Mouse (Mus musculus) midbrain, embryonic 16.5 days (tissue): ENCODE measurements around the gene Oasl2. TPM values are rescaled to one million over a fixed set of nuclear protein-coding genes. Genes with fewer than 3 reads are reported as not detected.

Experiments
- ATAC-seq: fragments of 200-750 bp; cut with Nextera tagmentation; 2 replicates; pipeline ENCODE4 v1.8.0; 2017; ENCODE audit warnings: moderate TSS enrichment
- H3K27ac ChIP-seq: fragments of 300-500 bp; sonication (generic); 2 replicates; pipeline ENCODE4 v1.5.1; 2014; ENCODE audit warnings: mild to moderate bottlenecking, low read length, mixed read lengths
- H3K27me3 ChIP-seq: fragments of 300-500 bp; sonication (generic); 2 replicates; pipeline ENCODE4 v1.6.1; 2014; ENCODE audit warnings: low read depth, low read length, mixed read lengths; ENCODE audit not compliant: control insufficient read depth, insufficient read depth
- H3K36me3 ChIP-seq: fragments of 300-500 bp; sonication (generic); 2 replicates; pipeline ENCODE4 v1.6.1; 2014; ENCODE audit warnings: mild to moderate bottlenecking, low read length, moderate library complexity, mixed read lengths; ENCODE audit not compliant: control insufficient read depth, insufficient read depth
- H3K4me1 ChIP-seq: fragments of 300-500 bp; sonication (generic); 2 replicates; pipeline ENCODE4 v1.6.1; 2014; ENCODE audit warnings: mild to moderate bottlenecking, low read length, mixed read lengths; ENCODE audit not compliant: control insufficient read depth, insufficient read depth
- H3K4me2 ChIP-seq: fragments of 300-500 bp; sonication (generic); 2 replicates; pipeline ENCODE4 v1.6.1; 2014; ENCODE audit warnings: mild to moderate bottlenecking, low read length, mixed read lengths
- H3K4me3 ChIP-seq: fragments of 300-500 bp; sonication (generic); 2 replicates; pipeline ENCODE4 v1.5.1; 2014; ENCODE audit warnings: low read depth, mild to moderate bottlenecking, low read length, moderate library complexity, mixed read lengths
- H3K9ac ChIP-seq: fragments of 300-500 bp; sonication (generic); 2 replicates; pipeline ENCODE4 v1.6.1; 2014; ENCODE audit warnings: low read depth, low read length, mixed read lengths
- H3K9me3 ChIP-seq: fragments of 300-500 bp; sonication (generic); replicated peaks from 2 replicates; pipeline ENCODE4 v1.6.1; 2014; ENCODE audit warnings: mild to moderate bottlenecking, low read length, mixed read lengths; ENCODE audit not compliant: control insufficient read depth, poor library complexity, severe bottlenecking
- WGBS: fragments of 180-500 bp; shearing (Covaris S2); extraction: QIAGEN DNeasy Blood & Tissue Kit; methylation state at CpG from one replicate; pipeline ENCODE4 v1.1.7; 2014; 5-methylcytosine and 5-hydroxymethylcytosine counted together
- polyA plus RNA-seq: library from polyadenylated mRNA; unstranded; fragments of >200 nt; fragmentation: Nextera tagmentation; extraction: Ambion mirVana; gene quantifications from 2 replicates; pipeline ENCODE4 v1.2.1, GENCODE M21; 2015

Gene Oasl2
- polyA plus RNA-seq, 1 experiment from 2014 or later = 3.1 TPM

DNA sequence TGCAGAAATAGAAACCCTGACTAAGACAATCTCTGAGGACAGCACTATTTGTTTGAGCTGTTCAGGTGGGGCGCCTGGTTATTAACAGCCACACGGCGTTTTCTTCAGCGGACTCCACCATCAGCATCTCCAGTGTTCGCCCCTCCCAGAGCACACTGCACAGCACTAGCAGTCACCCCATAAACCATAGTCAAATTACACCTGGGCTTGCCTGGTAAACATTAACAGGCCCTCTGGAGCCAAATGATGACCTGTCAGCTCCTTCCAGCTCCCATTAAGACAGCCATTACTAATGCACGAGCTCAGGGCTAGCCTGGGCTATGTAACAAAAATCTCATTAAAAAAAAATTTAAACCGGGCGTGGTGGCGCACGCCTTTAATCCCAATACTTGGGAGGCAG lies 48.3 kb downstream of the Oasl2 start:
- no peak overlapping the region for H3K9ac ChIP-seq
- no peak overlapping the region for H3K27ac ChIP-seq
- H3K9me3 ChIP-seq = no peaks in the 10 kb centered on the region
- 96% methylated on average over 10 of the region's 10 CpGs for WGBS
- ATAC-seq = no peak
- peaks cover 11% of the 10 kb centered on the region for H3K4me1 ChIP-seq
- H3K4me3 ChIP-seq = no peak overlapping the region
- no peaks in the 10 kb centered on the region for H3K27me3 ChIP-seq
- H3K36me3 ChIP-seq = peaks cover 28% of the 10 kb centered on the region
- H3K4me2 ChIP-seq = no peak overlapping the region

- Histone ChIP-seq H3K36me3 (peaks cover 28% of the 10 kb centered on the region), H3K9ac (no peak overlapping the region), H3K9me3 (no peaks in the 10 kb centered on the region), H3K27ac (no peak overlapping the region), H3K4me1 (no peaks in the 10 kb centered on the region; the same call in 1 of the 2 replicates), H3K27me3 (no peaks in the 10 kb centered on the region), H3K4me2 (no peak overlapping the region), H3K4me3 (no peak overlapping the region)
- ATAC-seq = no peak
- WGBS = 68% methylated on average over 6 of the region's 6 CpGs
These were observed 52.2 kb downstream of the Oasl2 start for GRCm38 (mm10) chr5:114948891-114949290.

DNA sequence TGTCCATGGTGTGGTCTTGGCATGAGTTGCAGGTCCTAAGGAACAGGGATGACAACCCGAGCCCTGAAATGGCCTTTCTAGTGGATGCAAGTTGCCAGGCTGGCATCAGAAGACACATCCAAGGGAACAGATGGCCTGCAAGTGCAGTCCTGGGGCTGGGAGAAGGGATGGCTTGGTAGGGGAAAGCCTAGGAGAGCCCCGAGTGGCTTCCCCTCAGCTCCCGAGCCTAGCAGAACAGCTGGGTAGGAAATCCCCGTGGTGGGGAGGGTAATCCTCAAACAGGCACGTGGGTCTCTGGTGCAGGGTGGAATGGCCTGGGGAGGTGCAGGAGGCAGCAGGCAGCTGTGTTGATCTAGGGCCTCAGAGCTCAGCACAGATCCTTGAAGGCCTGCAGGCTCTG lies 52.6 kb downstream of the Oasl2 start:
- H3K36me3 ChIP-seq = peaks cover 28% of the 10 kb centered on the region
- 51% methylated on average over 5 of the region's 5 CpGs for WGBS
- no peak overlapping the region for H3K9ac ChIP-seq
- no peaks in the 10 kb centered on the region for H3K4me1 ChIP-seq
- no peak overlapping the region for H3K4me3 ChIP-seq
- no peak overlapping the region for H3K4me2 ChIP-seq
- no peak for ATAC-seq
- no peak overlapping the region for H3K27ac ChIP-seq
- no peaks in the 10 kb centered on the region for H3K27me3 ChIP-seq
- no peaks in the 10 kb centered on the region for H3K9me3 ChIP-seq

- Histone ChIP-seq H3K4me2 (no peak overlapping the region), H3K9me3 (no peaks in the 10 kb centered on the region), H3K36me3 (peaks cover 28% of the 10 kb centered on the region), H3K9ac (no peak overlapping the region), H3K27me3 (no peaks in the 10 kb centered on the region), H3K27ac (no peak overlapping the region), H3K4me3 (no peak overlapping the region), H3K4me1 (no peaks in the 10 kb centered on the region)
- no peak for ATAC-seq
- 76% methylated on average over 9 of the region's 9 CpGs for WGBS
These were observed 53.1 kb downstream of the Oasl2 start for GRCm38 (mm10) chr5:114949812-114950211.

DNA sequence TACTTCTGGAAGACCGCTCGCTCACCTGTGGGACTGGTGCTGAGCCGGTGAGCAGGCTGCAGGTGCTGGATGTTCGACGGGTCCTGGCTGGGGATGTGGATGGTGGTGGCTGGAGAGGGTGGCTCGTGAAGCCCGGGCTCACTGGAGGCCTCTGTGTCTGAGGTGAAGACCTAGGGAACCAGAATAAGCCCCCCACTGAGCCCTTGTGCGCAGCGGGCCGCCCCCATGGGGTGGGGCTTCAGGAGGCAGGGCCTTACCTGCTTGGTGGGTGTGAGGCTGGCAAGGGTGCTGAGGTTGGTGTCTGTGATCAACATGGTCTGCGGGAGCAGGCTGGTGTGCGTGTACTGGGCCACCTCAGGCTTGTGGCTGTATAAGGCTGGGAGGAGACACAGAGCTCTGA lies 53.9 kb downstream of the Oasl2 start:
- Histone ChIP-seq H3K9me3 (no peaks in the 10 kb centered on the region), H3K4me1 (no peaks in the 10 kb centered on the region), H3K27me3 (no peaks in the 10 kb centered on the region), H3K9ac (no peak overlapping the region), H3K4me3 (no peak overlapping the region), H3K36me3 (peaks cover 28% of the 10 kb centered on the region), H3K4me2 (no peak overlapping the region), H3K27ac (no peak overlapping the region)
- no peak for ATAC-seq
- WGBS = 50% methylated on average over 12 of the region's 12 CpGs

DNA sequence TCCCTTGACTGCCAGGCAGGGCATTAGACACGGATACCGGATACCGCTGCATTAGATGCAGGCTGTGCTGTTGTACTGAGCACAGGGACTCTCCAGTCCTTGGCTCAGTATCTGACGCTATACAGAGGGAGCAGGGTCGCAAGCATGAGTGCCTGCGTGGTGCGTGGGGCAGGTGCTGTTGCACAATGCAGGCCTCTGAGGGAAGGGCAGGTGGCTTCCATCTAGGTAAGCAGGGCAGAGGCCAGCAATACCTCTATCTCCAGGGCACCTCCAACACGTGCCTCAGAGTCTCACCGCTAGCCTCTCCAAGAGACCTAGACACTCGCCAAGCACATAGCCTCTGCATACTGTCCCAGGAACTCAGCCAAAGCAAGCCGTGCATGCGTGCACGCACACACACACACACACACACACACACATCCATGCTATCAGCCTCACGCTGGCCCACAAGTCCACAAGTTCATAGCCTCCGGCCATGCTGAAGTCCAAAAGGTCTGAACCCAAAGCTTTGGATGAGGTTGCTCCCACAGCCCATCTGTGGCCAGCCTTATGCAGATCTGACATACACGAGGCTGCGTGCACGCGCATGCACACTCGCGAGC lies 54.6 kb downstream of the Oasl2 start:
- WGBS = 87% methylated on average over 21 of the region's 21 CpGs
- ATAC-seq = no peak
- Histone ChIP-seq H3K27me3 (no peaks in the 10 kb centered on the region), H3K4me1 (no peaks in the 10 kb centered on the region), H3K27ac (no peak overlapping the region), H3K9me3 (no peaks in the 10 kb centered on the region), H3K36me3 (peaks cover 23% of the 10 kb centered on the region), H3K4me2 (no peak overlapping the region), H3K9ac (no peak overlapping the region), H3K4me3 (no peak overlapping the region)

DNA sequence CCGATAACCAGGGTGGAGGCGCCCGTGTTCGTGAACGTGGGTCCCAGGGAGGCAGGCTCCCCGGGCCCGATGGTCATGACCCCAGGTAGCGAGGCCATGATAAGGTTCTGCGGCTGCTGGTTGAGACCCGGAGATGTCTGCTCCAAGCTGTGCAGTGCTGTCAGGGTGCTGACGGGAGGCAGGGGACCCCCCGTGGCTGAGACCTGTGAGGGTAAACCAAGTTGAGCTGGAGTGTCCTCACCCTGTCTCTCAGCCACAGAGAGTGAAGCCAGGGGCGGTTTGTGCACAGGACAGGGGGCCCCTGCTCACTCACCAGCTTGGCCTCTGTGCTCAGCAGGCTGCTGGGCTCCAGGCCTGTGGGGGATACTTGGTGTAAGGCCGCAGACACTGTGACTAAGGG lies 56.6 kb downstream of the Oasl2 start:
- 88% methylated on average over 14 of the region's 14 CpGs for WGBS
- Histone ChIP-seq H3K4me1 (no peaks in the 10 kb centered on the region), H3K27ac (no peak overlapping the region), H3K4me3 (no peak overlapping the region), H3K36me3 (peaks cover 4% of the 10 kb centered on the region; the same call in 1 of the 2 replicates), H3K9me3 (no peaks in the 10 kb centered on the region), H3K27me3 (no peaks in the 10 kb centered on the region), H3K4me2 (no peak overlapping the region), H3K9ac (no peak overlapping the region)
- no peak for ATAC-seq

DNA sequence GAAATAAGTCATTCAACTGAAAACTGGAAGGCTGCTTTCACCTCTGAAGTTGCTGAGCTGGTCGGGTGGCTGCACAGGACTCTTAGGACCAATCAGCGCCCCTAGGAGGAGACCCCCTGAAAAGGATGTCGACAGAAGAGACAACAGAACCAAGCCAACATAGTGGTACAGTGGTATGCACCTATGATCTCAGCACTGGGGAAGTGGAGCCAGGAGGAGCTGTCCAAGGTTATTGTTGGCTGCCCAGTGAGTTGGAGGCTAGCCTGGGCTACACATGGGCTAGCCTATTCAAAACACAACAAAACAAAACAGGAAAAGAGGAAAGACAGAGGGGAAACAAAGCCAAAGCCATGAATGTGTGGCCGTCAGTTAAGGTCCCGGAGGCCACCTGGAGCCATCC lies 61.3 kb downstream of the Oasl2 start:
- H3K4me1 ChIP-seq = no peaks in the 10 kb centered on the region
- no peak overlapping the region for H3K9ac ChIP-seq
- H3K27ac ChIP-seq = no peak overlapping the region
- WGBS = 86% methylated on average over 5 of the region's 5 CpGs
- H3K9me3 ChIP-seq = no peaks in the 10 kb centered on the region
- no peak overlapping the region for H3K4me2 ChIP-seq
- no peaks in the 10 kb centered on the region for H3K27me3 ChIP-seq
- ATAC-seq = no peak
- H3K36me3 ChIP-seq = no peaks in the 10 kb centered on the region
- no peak overlapping the region for H3K4me3 ChIP-seq
